Mouse (Mus musculus) hindbrain, embryonic 12.5 days (tissue): ENCODE data around the gene Rab3il1. TPM values are rescaled to one million over a fixed set of nuclear protein-coding genes. Genes with fewer than 3 reads are reported as not detected.

Experiments used
- ATAC-seq: fragments of 200-750 bp; cut with Nextera tagmentation; 2 replicates; pipeline ENCODE4 v1.8.0; 2017; ENCODE audit warnings: moderate TSS enrichment; ENCODE audit not compliant: low FRiP score
- H3K27ac ChIP-seq: fragments of 300-500 bp; sonication (generic); 2 replicates; pipeline ENCODE4 v1.5.1; 2016; ENCODE audit warnings: mild to moderate bottlenecking
- H3K27me3 ChIP-seq: fragments of 300-500 bp; sonication (generic); 2 replicates; pipeline ENCODE4 v1.6.1; 2016; ENCODE audit warnings: mild to moderate bottlenecking
- H3K36me3 ChIP-seq: fragments of 300-500 bp; sonication (generic); 2 replicates; pipeline ENCODE4 v1.6.1; 2016; ENCODE audit warnings: mild to moderate bottlenecking
- H3K4me1 ChIP-seq: fragments of 300-500 bp; sonication (generic); 2 replicates; pipeline ENCODE4 v1.6.1; 2016
- H3K4me2 ChIP-seq: fragments of 300-500 bp; sonication (generic); replicated peaks from 2 replicates; pipeline ENCODE4 v1.6.1; 2016; ENCODE audit warnings: mild to moderate bottlenecking
- H3K4me3 ChIP-seq: fragments of 300-500 bp; sonication (generic); 2 replicates; pipeline ENCODE4 v1.5.1; 2016; ENCODE audit warnings: mild to moderate bottlenecking
- H3K9ac ChIP-seq: fragments of 300-500 bp; sonication (generic); 2 replicates; pipeline ENCODE4 v1.6.1; 2016; ENCODE audit warnings: mild to moderate bottlenecking, moderate library complexity
- H3K9me3 ChIP-seq: fragments of 300-500 bp; sonication (generic); replicated peaks from 2 replicates; pipeline ENCODE4 v1.6.1; 2016; ENCODE audit warnings: mild to moderate bottlenecking
- WGBS: fragments of 180-500 bp; shearing (Covaris S2); methylation state at CpG from one replicate; pipeline ENCODE4 v1.1.7; 2016; 5-methylcytosine and 5-hydroxymethylcytosine counted together
- polyA plus RNA-seq: library from polyadenylated mRNA; unstranded; fragments of >200 nt; fragmentation: Nextera tagmentation; extraction: Ambion mirVana; gene quantifications from 2 replicates; pipeline ENCODE4 v1.2.1, GENCODE M21; 2016

The Rab3il1 gene
- polyA plus RNA-seq, 1 experiment from 2014 or later: 35.4 TPM

DNA sequence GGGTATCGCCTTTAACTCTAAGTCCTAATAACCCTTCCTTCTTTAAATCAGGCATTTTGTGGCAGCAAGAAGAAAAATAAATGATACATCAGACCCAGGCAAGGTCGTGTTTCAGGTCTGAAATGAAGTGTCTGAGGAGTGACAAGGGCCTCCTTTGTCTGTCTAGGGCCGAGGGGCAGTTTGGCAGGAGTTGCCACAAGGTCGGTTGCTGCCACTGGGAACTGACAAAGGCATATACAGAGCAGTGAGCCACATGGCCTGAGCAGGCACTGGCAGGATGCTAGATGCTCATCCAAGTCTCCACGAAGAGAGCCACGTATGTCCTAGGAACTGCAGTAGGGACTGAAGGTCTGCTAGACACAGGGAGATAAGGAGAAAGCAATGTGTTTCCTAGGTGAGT lies 76.9 kb downstream of the Rab3il1 start:
- WGBS: 83% methylated on average over 6 of the region's 6 CpGs
- Histone ChIP-seq H3K27ac (no peak overlapping the region), H3K9me3 (no peaks in the 10 kb centered on the region; the same call in 1 of the 2 replicates), H3K4me3 (no peak overlapping the region), H3K36me3 (peaks cover 100% of the 10 kb centered on the region), H3K27me3 (no peaks in the 10 kb centered on the region), H3K9ac (no peak overlapping the region; the same call in 1 of the 2 replicates), H3K4me2 (no peak overlapping the region), H3K4me1 (no peaks in the 10 kb centered on the region)
- no peak for ATAC-seq

DNA sequence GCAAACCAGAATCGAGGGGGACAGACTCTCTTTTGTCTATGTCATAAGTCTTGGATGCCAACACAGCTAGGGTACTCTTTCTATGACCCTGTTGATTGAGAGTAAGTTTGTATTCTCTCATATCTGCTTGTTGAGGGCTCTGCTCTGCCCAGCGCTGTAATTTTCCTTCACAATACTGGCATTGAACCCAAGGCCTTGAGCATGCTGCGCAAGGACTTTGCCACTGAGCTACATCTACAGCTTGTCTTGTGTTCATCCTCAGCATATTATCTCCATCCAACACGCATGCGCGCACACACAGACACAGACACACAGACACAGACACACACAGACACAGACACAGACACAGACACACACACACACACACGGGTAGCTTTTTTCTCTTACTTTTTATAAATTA lies 78.9 kb downstream of the Rab3il1 start:
- WGBS: 96% methylated on average over 7 of the region's 7 CpGs
- Histone ChIP-seq H3K9ac (no peak overlapping the region), H3K4me3 (no peak overlapping the region), H3K9me3 (no peaks in the 10 kb centered on the region; the same call in 1 of the 2 replicates), H3K36me3 (peaks cover 98% of the 10 kb centered on the region), H3K27me3 (no peaks in the 10 kb centered on the region), H3K4me1 (no peaks in the 10 kb centered on the region), H3K4me2 (no peak overlapping the region), H3K27ac (no peak overlapping the region)
- no peak for ATAC-seq

DNA sequence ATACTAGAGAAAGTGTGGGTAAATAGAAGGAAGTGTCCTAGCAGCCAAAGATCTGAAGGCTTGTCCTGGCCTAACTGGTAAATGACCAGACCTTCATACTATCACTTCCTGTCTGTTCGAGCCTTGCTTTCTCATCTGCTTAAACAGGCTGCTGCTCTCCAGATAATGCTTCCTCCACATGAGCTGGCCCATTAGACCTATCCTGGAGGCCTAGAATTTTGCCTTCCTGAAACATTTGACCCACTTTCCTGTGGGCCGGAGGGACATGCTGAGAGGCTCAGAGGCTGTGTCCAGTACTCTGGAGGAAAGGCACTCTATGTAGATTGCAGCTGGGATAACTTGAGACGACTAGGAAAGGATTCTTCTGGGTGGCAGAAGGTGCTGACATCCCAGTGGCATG lies 80.6 kb downstream of the Rab3il1 start:
- no peak for ATAC-seq
- H3K4me1 ChIP-seq: no peaks in the 10 kb centered on the region
- H3K36me3 ChIP-seq: peaks cover 96% of the 10 kb centered on the region
- no peak overlapping the region for H3K27ac ChIP-seq
- no peaks in the 10 kb centered on the region for H3K9me3 ChIP-seq
- H3K27me3 ChIP-seq: no peaks in the 10 kb centered on the region
- no peak overlapping the region for H3K9ac ChIP-seq
- no peak overlapping the region for H3K4me2 ChIP-seq
- 89% methylated on average over 3 of the region's 3 CpGs for WGBS
- no peak overlapping the region for H3K4me3 ChIP-seq

DNA sequence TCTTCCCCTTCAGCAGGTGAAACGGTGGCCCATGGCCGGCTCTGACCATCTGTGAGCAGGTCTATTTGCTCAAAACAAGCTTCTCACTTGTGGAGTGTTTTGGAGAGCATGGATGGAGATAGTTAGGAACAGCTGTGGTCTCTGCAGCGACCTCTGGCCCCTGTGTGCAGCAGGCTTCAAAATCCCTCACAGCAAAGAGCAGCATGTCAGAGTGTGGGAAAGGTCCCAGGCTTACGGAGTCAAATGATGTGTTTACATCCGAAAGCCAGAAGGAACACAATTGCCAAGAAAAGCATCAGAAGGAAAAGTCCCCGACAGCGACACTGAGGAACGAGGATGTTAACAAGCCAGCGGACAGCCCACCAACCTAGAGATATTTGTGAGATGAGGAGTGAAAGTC lies 84.0 kb downstream of the Rab3il1 start:
- no peaks in the 10 kb centered on the region for H3K27me3 ChIP-seq
- H3K27ac ChIP-seq: no peak overlapping the region
- H3K9ac ChIP-seq: no peak overlapping the region
- no peaks in the 10 kb centered on the region for H3K9me3 ChIP-seq
- peaks cover 96% of the 10 kb centered on the region for H3K36me3 ChIP-seq
- no peak overlapping the region for H3K4me3 ChIP-seq
- no peak for ATAC-seq
- H3K4me1 ChIP-seq: no peaks in the 10 kb centered on the region
- H3K4me2 ChIP-seq: no peak overlapping the region
- WGBS: 85% methylated on average over 9 of the region's 9 CpGs

DNA sequence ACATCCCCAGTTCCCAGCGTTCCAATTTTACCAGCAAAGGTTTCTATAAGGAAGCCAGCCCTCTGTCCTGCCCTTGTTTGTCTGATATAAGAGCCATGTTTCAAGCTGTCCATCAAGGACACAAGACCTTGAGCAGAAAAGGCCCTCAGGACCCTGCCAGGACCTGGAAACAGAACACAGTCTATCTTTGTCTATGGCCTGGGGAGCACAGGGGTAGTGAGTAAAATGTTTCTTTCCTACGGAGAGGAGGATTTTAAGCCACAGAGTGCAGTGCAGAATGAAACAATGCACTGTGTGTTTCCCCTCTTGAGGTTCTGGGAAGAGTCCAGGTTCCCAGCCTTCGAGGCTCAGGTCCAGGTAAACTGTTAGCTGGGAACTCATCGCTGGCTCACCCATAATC lies 85.5 kb downstream of the Rab3il1 start:
- no peaks in the 10 kb centered on the region for H3K9me3 ChIP-seq
- no peaks in the 10 kb centered on the region for H3K4me1 ChIP-seq
- no peak overlapping the region for H3K27ac ChIP-seq
- no peaks in the 10 kb centered on the region for H3K27me3 ChIP-seq
- WGBS: 94% methylated on average over 4 of the region's 4 CpGs
- ATAC-seq: no peak
- no peak overlapping the region for H3K4me2 ChIP-seq
- H3K9ac ChIP-seq: no peak overlapping the region
- peaks cover 96% of the 10 kb centered on the region for H3K36me3 ChIP-seq
- no peak overlapping the region for H3K4me3 ChIP-seq

Other genes with a start within 250 kb of the Rab3il1 start
- gene Scgb2a2, start 154.1 kb upstream of the Rab3il1 start, polyA plus RNA-seq: not detected in 2 replicates
- 83.0 and 95.1 TPM in 2 replicates for gene Incenp, start 102.1 kb upstream of the Rab3il1 start, polyA plus RNA-seq
- gene Fth1, start 21.1 kb upstream of the Rab3il1 start, polyA plus RNA-seq: 1,445 and 1,581 TPM in 2 replicates
- 0.94 and 1.1 TPM in 2 replicates for gene Best1, start within 50 bp of the Rab3il1 start, polyA plus RNA-seq
- 13.1 and 16.6 TPM in 2 replicates for gene Fads3, start 39.9 kb downstream of the Rab3il1 start, polyA plus RNA-seq
- gene Fads2, start 100.1 kb downstream of the Rab3il1 start, polyA plus RNA-seq: 173 and 177 TPM in 2 replicates
- gene Fads1, start 181.2 kb downstream of the Rab3il1 start, polyA plus RNA-seq: 175 and 183 TPM in 2 replicates
- gene Tmem258, start 202.3 kb downstream of the Rab3il1 start, polyA plus RNA-seq: 313 and 342 TPM in 2 replicates
- 60.3 and 62.4 TPM in 2 replicates for gene Fen1, start 202.5 kb downstream of the Rab3il1 start, polyA plus RNA-seq
- gene Myrf, start 239.1 kb downstream of the Rab3il1 start, polyA plus RNA-seq: 1.3 and 1.9 TPM in 2 replicates